Mouse (Mus musculus): ENCODE measurements around the gene Olfr1491.

Gene Olfr1491

DNA sequence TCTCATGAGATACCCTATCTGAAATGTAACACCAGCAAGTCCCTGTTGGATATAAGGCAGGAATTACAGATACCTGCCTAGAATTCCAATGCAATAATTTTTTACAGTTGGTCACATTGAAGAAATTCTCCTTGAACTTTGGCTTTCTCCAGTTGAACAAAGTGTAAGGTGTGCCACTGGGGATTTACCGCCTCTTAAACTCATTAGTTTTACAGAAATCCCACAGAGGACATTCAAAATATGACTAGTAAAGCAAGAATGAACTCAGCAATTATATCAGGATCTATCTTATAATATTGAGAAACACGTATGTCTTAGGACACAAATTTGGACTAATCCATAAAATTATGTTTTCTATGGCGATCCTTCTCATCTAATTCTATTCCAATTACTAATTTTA, at the start of gene Olfr1491:
Olfr1491 (plus strand) TSS at position 301 of the 400 bp plus-strand sequence.
- no peak for DNase-seq (ENCODE audit: low spot score)

DNA sequence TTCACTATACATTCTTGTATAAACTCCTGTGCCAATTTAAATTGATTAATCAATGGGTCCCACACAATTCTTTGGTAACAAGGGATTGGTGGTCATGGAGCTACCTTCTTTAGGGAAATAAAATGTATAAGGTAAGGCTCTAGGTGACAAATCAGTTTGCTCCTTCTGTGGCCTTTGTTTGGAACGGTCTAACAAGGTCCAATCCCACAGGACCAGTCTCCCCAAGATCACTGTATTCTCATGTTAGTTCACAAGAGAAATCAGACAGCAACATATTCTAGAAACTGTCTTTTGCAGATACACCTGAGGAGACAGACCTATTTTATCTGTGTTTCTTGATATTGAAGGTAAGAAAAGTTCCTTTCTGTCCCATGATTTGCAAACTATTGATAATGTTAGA, 46.3 kb upstream of the Olfr1491 start, which contains the start of gene Olfr1490:
Olfr1490 (plus strand) TSS at position 301 of the 400 bp plus-strand sequence.
- DNase-seq (ENCODE audit: low spot score) = no peak

DNA sequence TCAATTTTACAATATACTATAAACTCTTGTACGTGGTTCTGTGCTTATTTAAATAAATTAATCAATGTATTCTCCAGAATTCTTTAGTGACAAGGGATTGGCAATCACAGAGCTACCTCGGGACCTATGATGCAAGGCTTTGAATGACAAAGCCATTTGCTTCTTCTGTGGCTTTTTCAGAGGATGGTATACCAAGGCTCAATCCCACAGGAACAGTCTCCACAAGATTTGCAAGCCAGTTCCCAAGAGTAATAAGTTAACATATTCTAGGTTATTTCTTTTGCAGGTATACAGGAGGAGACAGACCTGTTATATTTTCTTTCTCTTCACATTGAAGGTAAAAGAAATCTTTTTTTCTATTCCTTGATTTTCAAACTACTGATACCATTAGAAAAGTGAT, 25.9 kb downstream of the Olfr1491 start, which contains the start of gene Olfr1493-ps1:
Olfr1493-ps1 (plus strand) TSS at position 301 of the 400 bp plus-strand sequence.
- no peak for DNase-seq (ENCODE audit: low spot score)

DNA sequence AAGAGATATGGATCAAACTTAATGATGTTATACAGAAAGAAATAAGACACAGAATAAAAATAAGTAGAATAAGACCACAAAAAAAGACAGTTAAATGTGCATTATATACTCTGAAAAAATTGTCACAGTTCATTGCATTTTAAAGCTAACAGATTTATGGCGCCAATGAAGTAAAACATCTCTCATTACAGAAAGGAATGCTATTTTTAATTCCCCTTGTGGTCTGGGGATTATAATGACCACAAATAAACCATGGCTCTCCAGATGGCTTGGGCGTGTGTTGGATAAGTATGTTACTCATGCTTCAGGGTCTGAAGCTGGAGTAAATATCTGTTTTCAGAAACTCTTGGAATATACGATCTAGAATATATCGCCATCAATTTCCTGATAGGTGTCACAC, 42.4 kb downstream of the Olfr1491 start, which contains the start of gene Olfr1494:
Olfr1494 (plus strand) TSS at position 301 of the 400 bp plus-strand sequence.
- no peak for DNase-seq (ENCODE audit: low spot score)

GRCm38 (mm10) chr19:13749366-13749765, 52.3 kb downstream of the Olfr1491 start:
- no peak for DNase-seq (ENCODE audit: low spot score)

Data from lung, postnatal 25 days (tissue).